Mouse (Mus musculus) layer of hippocampus, postnatal 14 days (tissue): ENCODE measurements around the gene Ktn1. TPM values are rescaled to one million over a fixed set of nuclear protein-coding genes. Genes with fewer than 3 reads are reported as not detected.

Source experiments
- DNase-seq, 2 experiments: peaks; one replicate each; pipeline ENCODE4 v3.0.0; 2021 to 2022; ENCODE audit warnings: low spot score in 2 of 2, mixed read lengths in 1 of 2
- total RNA-seq, 2 experiments: library from RNA; stranded (reverse); gene quantifications; 2 replicates each; pipeline ENCODE4 v1.2.3; 2021

The Ktn1 gene
- total RNA-seq, 2 experiments from 2014 or later = 79.9 to 96.3 TPM

DNA sequence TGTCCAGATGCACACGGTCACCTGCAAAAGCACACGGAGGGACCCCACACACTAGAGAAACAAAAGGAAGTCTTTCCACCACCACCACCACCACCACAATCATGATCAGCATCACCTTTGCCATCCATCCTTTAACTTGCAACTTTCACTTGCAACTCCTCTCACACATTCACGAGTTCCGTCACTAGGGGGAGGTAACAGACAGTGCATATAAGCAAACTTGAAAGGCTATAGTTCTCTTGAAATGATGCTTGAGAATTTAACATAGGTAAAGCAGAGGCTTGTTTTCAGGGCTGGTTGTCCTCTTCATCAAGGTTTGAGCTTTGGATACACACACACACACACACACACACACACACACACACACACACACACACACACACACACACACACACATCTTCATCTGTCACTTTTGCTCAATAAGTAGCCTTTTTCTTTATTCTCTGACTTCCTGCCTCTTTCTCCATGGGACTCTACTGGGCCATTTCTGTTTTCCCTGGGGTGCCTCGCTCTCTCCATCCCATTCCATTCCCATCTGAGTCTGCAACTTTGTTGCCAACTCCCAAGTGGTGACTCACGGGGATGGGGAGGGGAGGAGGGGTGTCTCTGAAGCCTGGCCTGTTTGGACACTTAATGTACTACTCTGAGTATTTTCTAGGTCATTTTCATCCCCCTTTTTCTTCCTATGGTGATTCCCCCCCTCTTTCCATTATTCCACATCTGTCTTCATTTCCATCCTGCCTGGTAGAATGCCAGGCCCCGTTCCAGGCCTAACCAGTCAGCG lies 103.4 kb downstream of the Ktn1 start:
- peak; percentile 53 to 83 for DNase-seq

DNA sequence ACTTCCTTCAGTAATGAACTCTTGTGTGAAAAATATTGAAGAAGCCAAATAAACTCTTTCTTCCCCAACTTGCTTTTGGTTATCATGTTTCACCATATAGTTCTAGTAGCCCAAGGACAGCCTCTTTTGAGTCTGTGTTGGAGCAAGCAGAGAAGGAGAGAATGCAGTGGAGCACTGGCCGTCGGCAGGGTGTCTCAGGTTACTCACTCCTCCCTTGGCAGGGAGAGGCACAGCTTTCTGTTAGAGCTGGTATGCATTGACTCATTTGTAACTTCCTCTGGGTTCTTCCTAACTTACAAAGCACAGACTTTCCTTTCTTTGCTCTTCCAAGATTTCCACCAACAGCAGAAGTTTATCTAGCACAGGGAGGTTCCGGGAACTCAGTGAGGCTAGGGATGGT lies 105.3 kb downstream of the Ktn1 start:
- no peak for DNase-seq

DNA sequence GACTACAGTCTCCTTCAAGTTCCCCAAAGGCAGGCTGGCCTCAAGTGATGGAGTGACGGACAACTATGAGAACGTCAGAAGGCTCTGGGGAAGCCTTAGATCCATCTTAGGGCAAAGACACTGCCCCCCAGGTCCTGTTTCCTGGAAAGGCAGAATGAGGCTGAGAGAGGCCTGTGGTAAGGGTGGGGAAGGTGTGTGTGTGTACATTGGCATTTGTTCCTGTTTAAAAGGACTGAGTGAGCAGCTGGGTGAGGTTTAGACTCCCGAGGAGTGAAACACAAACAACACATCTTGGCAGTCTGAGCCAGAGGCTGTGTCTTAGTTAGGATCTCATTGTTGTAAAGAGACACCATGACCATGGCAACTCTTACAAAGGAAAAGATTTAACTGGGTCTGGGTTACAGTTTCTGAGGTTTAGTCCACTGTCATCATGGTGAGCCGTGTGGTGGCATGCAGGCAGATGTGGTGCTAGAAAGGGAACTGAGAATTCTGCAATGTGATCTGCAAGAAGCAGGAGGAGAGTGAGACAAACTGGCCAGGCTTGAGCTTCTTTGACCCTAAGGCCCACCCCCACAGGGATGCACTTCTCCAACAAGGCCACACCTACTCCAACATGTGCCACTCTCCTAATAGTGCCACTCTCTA lies 106.1 kb downstream of the Ktn1 start:
- DNase-seq = no peak

DNA sequence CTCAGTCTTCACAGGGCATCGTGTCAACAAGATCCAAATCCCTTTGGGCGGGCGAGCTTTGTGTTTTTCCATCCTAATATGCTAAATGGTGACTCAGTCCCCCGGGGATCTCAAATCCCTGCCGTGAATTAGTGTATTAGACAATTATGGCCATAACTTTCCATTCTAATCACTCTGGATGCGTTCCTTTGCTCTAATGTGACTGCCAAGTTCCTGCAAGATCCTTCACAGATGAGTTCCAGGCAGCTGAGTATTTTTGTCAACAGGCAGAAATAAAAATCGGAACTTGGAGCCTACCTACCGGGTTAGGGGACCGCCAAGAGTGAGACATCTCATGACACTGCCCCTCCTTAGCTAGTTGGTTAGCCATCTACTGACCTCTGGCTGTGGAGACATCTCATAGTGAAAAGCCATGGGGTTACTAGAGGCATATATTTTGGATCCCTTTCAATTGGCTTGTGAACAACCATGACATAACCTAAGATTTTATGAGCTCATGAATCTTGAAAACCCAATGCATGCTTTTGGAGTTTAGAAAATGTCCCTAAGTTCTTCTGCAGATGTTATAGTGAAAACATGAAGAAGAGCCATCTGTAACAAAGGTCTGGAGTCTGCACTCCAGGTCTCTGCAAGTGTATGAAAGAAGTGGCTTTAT lies 108.3 kb downstream of the Ktn1 start:
- no peak for DNase-seq

DNA sequence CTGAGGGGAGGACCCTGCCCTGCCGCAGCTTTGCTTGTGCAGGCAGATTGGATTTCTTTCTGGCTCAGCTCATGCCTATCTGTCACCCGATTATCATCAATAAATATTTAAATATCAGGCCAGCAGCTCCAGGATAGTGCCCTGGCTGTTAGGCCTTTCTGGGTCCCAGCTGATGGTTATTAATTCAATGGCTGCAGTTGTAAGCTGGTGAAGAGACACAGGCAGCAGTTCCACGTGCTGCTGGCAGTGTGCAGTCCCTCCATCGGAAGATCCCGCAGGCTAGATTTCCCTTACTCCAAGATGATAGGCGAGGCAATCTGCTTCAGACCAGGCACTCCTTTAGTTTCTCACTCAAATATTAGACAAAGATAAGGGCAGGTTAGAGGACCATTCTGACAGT lies 116.9 kb downstream of the Ktn1 start:
- DNase-seq = no peak

DNA sequence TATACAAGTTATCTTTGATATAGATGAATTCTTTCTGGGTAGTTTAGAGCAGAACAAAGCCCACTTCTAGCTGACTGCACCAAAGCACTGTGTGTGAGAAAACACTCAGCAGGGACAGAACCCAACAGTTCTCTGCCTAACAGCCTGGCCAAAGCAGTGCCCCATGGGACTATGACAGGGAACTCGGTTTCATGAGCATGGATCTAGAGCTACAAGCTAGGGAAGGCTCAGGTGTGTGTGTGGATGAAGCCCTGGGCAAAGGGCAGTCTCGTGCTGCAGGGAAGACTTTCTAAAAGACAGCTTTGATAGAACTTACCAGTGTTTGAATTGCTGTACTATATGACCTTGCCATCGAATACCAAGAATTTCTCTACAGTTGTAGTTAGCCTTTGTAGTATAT lies 117.5 kb downstream of the Ktn1 start:
- DNase-seq = no peak

DNA sequence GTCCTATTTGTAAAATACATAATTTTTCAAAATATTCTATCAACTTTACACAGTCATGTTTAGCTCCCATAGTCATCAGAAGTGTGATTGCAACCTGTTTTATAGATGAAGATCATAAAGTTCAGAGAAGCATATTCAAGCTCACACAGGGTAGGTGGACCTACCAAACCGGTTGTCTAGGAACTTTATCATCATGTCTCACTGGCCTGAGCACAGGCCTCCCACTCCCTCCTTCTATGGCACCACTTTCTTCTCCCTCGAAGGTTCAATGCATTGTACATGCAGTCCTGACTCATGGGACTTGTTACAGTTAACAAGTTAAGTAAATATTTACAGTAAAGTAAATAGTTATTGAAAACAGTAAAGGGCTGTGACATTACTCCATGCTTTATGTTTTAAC lies 118.1 kb downstream of the Ktn1 start:
- no peak for DNase-seq

DNA sequence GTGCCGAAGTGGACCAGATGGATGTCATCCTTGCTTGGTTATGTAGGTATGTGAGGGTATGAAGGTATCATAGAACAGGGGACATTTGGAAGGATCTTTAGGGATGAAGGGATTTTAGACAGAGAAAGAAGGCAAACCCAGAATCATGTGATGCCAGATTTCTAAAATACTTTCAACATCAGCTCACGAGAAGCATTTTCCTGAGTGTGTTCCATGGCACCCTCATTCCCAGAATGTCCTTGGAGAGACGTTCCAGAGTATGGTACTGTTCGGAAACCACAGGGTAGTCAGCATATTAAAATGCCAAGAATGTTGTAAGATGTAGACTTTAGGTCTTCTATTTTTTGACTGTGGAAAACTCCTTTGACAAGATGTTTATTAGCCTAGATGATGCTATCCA lies 123.2 kb downstream of the Ktn1 start:
- no peak for DNase-seq

DNA sequence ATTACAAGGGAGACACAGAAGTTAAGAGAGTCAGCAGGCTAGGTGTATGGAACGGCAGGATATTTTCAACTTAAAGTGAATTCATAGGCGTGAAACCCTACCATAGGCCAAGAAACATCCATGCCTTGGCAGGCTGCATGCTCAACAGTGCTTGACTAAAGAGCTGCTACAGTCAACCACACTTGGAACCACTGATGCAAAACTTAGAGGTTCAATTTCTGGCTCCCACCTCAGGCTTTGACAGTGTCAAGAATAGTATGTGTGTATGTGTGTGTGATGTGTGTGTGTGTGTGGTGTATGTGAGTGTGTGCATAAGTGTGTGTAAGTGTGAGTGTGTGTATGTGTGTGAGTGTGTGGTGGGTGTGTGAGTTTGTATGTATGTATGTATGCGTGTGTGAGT lies 127.3 kb downstream of the Ktn1 start:
- no peak for DNase-seq

DNA sequence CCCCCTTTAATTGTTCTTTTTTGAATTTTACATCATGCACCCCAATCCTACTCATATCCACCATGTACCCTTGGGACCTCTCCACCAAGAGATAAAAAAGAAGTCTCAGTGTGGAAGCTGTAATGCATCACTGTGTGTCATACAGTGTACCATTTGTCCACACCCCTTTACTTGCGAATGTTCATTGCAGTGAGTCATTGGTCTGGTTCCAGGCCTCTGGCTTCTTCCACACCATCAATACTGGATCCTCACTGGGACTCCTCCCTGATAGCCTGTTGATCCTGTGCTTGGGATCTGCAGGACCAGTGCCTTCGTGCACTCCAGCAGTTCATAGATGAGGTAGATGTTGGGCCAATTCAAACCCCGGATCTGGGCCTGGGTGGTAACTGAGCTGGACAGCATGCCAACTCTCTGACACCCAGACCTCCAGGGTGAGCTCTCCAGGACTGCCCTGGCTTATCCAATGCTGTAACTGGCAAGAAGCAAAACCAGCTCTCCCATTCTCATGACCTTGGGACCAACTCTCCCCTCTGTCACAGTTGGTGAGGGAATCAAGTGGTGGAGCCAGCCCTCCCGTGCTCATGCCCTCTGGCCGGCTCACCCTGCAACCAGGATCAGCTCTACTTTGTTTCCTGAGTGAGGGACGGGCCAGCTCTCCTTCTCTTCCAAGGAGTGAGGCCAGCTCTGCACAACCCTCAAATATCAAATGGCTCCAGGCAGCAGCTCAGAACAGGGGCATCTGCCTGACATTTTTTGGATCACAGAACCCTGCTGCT lies 128.2 kb downstream of the Ktn1 start:
- no peak for DNase-seq

DNA sequence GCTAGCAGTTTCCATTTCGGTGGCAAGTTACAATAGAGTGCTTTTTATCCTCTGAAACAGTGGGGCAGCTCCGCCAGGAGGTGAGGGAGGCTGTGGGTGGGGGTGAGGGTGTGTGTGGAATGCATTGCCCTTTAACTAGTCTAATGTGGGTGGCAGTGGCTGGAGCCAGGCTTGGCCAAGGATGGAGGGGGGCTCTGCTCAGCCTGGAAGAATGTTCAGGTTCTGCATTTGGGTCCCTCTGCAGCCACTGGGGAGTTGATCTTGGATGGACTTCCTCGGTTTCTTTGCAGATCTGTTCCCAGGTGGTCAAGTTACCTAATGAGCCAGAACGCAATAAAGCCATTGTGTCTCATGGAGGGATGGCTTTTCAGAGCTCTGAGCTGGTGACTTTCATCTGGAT lies 137.9 kb downstream of the Ktn1 start:
- DNase-seq = no peak

Other genes starting within 250 kb of the Ktn1 start
- 1 to 10 TPM; 1.6 to 1.7 TPM for gene Dlgap5, start 230.0 kb upstream of the Ktn1 start, total RNA-seq
- gene Fbxo34, start 198.0 kb upstream of the Ktn1 start, total RNA-seq = 10 to 100 TPM; 72.5 to 87.0 TPM
- 10 to 100 TPM; 14.7 to 15.1 TPM for gene Atg14, start 77.8 kb upstream of the Ktn1 start, total RNA-seq